Mouse (Mus musculus) brain, embryonic 18.5 days (tissue): Measurements from ENCODE around the gene Phf24.
A peak's percentile ranks its signal among the peaks of the same experiment; 100 is the strongest.

ENCODE experiments used
- DNase-seq: peaks from one replicate; pipeline ENCODE4 v3.0.0-alpha.2; 2012; ENCODE audit warnings: low read depth, low spot score

Gene Phf24

DNA sequence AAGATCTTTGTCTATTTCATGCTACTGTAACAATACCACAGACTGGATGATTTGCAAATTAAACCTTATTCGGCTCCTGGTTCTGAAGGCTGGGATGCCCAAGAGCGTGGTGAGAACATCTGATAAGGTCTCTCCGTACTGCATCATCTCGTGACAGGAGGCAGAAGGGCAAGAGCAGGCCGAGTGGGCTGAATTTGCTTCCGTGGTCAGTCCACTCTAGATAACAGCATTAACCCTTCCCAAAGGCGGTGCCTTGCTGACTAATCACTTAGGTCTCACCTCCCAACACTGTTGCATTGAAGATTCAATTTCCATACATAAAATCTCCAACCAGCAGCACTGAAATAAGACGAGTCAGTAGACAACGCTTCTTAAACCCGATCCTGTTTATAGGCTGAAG is 3.1 kb upstream of the Phf24 start:
- no peak for DNase-seq

DNA sequence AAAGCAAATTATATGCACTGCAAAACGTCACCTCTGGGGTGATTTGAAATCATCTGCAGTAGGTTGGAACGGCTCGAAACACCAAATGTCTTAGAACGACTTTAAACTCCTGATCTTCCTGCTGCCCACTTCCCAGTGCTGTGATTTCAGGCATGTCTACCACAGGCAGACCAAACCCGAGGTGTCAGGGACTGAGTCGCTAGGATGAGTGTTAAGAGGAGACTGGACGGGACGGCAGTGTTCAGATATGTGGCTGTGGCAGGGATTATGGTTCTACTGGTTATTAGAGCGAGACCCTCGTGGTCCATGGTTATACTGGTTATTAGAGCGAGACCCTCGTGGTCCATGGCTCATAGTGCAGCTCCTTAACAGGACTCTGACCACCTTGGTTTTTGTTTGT is 1.1 kb upstream of the Phf24 start:
- no peak for DNase-seq

DNA sequence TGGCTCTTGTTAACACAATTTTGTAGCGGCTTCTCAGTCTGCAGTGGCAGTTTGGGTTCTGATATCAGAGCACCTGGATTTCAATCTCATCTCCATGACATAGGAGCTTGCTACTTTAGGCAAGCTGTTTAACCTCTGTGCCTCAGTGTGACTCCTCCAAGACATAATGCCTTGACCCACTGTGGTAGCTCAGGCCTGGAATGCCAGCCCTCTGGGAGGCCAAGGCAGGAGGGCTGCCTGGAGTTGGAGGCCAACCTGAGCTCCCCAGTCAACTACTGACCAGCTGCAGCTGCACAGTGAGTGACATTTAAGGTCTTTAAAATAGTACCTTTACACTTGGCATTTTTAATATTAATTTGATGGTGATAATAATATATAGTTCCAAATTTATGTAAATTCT is 494 bp upstream of the Phf24 start:
- DNase-seq, result no peak

DNA sequence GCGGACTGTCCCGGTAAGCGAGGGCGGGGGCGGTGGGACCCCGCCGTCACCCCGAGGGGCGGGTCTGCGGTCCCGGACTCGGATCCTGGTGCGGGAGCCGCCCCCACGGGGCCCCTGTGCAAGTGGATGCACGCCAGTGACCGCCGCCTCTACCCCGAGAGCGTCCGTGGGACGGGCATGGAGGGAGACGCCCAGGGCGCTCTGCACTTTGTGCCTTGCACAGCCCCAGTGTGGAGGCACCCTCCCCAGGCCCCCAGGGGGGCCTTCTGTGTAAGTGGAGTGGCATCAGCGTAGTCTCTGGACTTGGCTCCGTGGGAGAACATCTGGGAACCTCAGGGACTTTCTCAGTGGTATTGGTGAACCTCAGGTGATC is 928 bp downstream of the Phf24 start:
- no peak for DNase-seq

DNA sequence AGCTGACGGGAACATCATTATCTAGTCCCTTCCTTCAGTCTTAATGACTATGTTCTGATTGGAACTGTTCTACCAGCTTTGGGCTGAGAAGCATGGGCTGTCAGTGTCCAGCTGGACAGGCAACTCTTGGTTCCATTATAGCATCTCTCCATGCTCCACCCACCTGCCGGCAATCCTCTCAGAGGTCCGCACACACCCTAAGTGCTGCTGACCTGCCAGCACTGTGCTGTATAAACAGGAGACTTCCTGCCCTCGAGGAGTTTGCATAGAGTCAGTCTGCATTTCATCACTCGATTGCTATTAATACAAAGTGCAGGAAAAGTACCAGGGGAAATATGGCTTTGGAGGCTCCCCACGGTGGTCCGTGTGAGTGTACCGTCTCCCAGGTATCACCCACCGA is 4.3 kb downstream of the Phf24 start:
- no peak for DNase-seq

DNA sequence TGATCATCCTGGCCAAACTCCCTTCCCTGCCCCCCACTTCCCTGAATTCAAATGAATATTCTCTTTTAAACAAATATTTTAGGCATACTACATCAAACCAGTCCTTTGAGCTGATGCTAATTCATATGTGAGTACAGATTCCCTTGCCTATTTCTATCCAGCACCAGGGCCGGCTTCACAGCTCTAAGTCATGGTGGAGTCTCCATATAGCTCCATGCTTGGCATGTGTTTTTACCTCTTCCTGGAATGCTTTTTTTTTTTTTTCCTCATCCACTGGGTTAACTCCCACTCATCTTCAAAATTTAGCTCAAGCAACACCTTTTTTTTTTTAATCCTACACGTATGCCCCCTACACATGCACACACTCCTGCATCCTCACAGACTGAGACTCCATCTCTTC is 5.1 kb downstream of the Phf24 start:
- no peak for DNase-seq

DNA sequence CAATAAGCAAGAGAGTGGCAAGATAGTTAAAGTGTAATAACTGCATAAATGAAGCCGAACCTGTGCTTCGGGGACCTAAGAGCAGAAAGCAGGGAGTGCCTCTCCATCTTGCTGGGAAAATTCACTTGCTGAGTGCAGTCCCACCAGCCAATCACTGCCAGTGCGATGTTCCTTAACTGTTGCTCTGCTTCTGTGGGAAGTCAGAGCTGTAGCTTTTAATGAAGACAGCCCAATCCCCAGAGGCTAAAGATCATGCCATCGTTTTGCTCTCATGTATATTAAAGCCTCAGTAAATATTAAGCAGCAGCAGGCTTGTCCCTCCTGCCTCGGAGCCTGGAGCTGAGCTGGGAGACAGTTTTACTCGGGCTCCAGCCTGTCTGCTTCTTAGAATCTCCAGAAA is 5.6 kb downstream of the Phf24 start:
- no peak for DNase-seq

DNA sequence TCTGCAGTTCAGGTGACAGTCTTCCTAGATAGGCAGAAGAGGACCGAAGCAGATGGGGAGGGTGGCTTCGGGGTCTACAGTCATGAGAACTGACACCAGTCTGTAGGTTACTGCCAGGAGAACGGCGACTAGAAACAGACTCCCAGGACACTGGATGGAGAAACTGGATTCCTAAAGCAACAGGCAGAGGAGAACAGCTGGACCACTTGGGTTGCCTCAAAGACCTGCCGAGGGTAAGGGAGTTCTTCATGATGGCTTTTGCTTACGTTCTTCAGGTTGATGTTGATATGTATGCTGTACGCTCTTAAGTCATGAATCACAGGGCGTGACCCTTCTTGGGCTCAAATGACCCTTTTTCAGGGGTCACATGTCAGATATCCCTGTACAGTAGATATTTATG is 6.0 kb downstream of the Phf24 start:
- no peak for DNase-seq

DNA sequence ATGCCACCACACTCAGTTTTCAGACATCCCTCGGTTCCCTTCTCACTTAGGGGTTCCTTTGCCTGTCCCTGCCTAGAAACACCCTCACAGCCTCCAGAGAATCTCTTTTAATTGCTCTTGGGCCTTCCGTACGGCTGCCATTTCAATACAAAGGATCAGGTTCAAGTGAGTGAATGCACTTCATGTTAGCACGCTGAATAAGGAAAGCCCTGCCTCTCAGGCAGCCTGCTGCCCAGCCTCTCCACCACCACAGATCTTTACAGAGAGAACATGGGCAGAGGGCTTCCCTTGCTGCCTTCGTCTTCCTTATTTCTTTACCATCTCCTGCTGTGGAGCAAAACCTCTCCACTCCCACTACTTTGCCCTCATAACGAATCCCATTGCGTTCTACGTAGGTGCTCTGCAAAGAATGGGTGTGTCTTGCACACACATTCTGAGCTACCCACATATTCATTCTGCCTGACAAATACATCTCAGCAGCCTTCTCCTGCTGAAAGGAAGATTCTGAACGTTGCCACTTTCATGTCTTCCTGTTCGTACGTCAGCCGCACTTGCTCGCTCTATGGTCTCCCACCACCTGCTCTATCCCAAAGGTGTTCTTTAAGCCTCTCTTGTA is 7.7 kb downstream of the Phf24 start:
- no peak for DNase-seq

DNA sequence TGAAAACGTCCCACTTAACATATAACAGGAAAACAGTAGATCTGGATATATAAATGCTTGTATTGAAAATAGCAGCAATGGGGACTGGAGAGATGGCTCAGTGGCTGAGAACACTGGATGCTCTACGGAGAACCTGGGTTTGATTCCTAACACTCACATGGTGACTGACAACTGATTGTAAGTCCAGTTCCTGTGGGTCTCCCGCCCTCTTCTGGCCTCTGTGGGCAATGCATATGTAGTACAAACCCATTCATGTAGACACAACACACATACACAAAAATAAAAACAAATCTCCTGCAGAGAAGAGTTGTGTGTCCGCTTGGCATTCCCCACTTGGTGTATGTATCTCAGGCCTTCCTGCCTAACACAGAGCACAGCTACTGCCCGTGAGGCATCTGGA is 11.7 kb downstream of the Phf24 start:
- DNase-seq, result no peak

DNA sequence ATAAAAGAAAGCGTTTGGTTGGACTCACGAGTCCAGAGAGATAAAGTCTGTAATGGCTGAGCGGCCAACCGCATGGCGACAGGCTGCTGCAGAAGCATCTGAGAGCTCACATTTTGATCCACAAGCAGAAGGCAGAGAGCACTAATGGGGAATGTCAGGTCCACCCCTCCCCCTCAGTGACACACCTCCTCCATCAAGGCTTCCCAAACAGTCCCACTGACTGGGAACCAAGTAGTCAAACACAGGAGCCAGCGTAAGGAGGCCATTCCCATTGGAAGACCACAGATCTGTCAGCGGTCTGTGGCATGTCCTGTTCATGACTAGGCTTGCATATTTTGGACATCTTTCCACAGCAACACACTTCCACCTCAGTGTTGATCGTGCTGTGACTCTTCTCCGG is 12.5 kb downstream of the Phf24 start:
- DNase-seq, result no peak

DNA sequence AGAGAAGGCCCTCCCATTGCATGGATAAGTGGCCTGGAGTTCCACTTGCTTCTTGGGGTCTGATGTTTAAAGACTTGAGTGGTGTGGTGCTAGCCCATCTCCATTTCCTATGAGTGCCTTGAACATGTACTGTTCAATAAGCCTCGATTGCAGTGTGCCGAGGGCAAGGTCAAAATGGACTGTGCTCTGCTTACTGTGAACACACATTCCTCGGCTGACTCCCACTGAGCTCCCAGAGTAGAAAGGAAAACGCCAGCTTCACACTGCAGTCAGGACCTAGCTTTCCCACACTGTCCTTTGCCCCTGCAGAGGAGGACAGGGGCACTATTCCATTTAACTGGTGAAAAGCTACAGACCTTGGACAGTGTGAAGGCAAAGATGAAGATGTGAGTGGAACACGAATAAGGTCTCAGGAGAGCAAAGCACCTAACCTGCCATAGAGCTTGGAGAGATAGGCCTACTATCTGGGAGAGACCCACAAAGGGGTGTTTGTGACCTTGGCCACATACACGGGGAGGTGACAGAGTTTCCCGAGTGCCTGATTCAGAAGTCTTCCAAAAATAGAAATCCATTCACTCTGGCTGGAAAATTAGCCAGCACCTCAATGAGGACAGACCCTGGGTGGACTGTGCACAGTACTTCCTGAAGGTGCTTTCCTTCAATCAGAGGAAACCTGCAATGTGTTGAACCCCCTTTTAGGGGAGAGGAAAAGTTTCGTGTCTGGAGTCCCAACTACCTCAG is 15.9 kb downstream of the Phf24 start:
- DNase-seq, result no peak

DNA sequence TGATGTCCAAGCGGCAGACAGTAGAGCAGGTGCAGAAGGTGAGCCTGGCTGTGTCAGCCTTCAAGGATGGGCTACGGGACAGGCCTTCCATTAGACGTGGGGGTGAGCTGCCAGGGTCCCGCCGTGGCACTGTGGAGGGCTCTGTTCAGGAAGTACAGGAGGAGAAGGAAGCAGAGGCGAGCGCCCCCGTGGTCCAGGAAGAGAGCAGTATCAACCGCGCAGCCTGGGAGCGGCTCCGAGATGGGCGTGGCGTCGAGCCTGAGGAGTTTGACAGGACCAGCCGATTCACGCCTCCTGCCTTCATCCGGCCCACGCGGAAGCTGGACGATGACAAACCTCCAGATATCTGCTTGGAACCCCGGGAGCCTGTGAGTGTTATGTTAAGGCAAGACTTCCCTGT is 17.2 kb downstream of the Phf24 start:
- DNase-seq, result no peak

DNA sequence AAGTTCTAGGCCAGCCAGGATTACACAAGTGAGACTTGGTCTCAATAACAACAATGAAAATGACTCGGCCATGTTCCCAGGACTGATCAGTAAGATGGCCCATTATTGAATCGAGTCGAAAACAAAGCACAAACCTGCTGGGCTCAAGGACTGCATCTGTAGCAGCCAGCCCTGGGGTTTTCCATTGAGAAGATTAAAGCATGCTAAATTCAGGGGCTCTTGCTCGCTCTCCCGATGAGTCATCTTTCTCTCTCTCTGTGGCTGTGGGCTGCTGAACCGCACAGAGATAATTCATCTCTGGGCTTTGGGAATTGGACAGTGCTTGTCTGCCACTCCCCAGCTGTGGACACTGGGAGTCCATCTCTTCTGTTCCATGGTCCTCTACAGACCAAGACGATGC is 24.9 kb downstream of the Phf24 start:
- no peak for DNase-seq

DNA sequence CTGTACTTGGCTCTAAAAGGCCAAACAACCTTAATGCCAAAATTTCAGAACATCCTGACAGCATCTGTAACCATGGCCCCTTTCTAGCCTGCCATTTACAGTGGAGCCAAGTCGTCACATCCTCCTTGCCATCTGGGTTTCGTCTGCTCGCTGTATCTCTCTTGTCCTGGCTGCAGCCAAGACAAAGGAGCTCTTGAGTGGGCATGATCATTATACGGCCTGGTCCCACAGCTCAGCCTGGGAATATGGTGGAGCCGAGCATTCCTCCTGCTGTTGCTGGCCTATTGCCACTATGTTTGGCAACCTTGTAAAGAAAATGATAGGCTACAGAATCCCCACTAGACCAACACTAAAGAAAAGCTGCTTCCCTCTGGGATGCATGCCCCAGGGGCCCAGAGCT is 26.9 kb downstream of the Phf24 start:
- no peak for DNase-seq

DNA sequence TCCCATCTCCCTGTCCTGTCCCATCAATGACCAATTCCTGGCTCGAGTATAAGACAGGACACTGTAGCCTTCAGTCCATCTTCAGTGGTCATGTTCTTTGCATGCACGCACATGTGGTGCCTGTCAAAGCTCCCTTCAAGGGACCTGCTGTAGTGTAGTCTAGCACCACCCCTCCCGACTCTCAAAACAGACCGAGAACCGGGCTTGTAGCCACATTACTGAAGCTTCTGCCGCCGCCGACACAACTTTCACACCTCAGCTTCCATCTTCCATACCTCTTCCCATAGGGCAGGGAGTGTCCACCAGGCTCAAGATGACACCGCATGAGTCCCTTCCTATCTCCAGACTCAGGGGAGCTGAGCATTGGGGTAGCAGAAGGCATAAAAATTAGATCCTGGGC is 27.7 kb downstream of the Phf24 start:
- DNase-seq, result no peak

DNA sequence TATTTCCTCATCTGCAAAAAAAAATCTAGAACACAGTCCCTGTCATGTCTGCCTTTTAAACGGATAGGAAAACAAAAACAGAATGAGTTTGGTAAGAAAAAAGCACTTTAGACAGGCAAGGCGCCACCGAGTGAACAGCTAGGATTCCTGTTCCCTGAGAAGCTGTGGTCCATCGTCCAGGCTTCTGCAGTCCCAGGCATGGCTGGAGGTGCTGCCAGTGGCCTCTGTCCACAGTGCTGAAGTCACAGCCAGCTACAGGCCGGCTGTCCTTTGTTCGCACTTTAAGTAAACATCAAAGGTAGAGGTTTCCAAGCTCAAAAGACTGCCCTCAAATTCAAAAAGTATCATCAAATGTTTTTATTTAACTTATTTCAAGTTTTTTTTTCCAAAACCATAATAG is 28.6 kb downstream of the Phf24 start:
- DNase-seq, result no peak

DNA sequence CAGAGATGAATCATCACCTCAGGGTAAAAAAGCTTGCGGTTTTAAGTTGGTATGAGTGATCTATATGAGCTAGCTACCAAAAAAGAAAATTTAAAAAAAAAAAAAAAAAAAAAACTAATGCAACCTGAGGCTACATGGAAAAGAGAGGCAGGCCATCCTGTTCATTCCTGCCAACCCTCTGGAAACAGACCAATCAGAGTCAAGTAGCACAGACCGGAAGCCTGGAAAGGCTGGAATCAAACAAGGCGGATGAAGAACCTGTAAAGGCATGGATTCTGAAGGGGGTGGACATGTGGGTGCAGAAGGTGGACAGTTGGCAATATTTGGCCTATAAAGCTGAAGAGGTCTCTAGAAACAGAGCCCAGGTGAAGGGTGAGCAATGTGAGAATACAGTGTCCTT is 29.0 kb downstream of the Phf24 start:
- no peak for DNase-seq

DNA sequence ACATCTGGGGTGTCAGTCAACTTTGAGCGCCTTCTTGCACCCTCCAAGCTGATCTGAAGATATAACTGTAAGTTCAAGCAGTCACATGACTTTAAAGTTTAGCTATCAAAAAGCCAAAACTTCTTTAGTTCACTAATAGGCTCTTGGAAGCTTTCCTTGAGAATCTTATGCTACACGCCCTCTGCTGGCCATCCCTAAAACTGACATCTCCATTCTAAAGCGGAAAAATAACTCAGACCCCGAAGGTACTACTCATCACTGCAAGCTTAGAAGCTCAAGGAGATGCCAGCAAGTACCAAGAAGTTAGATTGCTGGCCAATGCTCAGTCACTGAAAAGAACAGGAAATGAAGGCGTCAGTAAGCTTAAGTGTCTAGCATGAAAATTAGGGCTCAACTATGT is 29.5 kb downstream of the Phf24 start:
- peak; percentile 60 for DNase-seq

DNA sequence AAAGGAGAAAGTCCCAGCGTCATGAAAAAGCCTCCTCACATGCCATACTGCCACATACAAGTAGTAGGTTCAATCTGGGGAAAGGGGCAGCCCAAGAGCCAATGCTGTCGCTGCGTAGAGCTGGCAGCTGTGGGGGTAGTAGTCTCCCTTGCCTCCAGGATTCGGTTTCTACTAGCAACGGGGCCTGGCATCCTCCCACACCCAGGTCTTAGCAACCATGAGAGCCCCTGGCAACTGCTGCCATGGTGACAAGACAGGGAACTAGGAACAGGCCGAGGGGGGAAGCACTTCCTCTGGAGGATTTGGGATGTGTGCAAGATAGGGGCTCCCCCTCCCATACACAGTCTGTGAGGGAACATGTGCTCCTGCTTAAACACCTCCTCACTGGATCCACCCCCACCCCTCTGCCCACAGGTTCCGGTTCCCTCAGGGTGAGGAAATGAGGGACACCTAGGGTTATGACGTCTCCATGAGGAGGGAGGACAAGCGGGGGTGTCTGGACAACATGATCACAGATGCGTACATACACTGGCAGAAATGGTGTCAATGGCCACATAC is 30.4 kb downstream of the Phf24 start:
- peak; percentile 92 for DNase-seq

DNA sequence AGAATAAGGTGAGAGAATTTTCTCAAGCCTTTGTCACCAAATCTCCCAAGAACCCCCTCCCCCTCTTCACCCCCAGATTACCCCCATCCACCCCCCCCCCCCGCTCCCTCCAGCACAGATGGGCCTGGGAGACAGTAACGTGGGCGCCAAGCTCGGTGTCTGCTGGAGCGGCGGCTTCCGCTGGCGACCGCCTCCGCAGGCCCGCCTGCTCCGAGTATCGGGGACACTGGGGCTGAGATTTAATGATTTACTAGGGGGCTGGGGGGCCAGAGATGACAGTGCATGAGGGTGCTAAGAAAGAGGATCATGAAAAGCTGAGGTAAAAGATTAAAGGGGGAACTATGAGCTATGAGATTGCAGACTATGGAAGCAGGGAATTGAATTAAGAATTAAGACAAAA is 32.1 kb downstream of the Phf24 start:
- no peak for DNase-seq

DNA sequence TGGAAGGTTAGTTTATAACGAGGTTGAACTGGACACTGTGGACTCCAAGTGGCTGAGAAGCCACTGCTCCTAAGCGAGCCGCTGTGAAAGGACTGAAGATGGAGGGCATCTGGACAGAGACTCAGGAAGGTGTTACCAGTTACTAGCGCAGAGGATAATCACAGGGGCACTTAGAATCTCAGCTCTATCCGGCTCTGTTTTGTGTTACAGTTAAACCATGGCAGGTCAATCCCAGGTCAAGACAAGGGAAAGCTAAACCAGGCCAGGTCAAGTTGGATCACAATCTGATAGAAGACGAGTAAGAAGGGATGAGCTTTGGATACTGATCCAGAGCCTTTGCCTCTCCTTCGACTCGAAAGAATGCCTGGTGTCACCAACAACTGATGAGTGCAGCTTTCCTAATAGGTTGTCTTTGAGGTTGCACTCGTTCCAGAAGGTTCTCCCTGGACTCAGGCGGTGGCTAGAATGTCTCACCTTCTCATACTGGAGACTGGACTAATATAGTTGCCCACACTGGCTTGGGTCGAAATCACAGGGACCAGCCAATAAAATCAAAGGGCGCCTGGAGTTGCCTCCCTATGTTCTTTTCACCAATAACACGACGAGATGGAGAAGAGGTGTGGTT is 32.7 kb downstream of the Phf24 start:
- DNase-seq, result no peak

DNA sequence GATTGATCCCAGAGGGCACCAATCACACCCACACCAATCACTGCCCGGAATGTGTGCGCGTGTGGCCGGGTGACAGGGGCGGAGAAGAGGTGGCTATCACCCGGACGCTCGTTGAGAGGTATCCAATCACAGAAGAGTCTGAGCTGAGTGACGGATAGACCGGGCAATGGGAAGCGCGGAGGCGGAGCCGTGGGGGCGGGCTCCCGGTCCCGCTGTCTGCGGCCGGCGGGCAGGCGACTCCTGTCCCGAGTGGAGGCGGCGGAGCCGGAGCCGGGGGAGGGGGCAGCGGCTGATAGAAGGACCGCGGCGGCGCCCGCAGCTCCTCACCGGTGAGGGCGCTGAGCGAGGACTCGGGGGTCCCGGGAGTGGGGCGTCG is 33.2 kb downstream of the Phf24 start, which contains the start of gene Dnajb5:
Gene Dnajb5, plus strand, starts transcription at position 139 of the 376 bp plus-strand sequence.
- peak; percentile 98 for DNase-seq
